Mouse (Mus musculus): ENCODE data around the gene Ythdf2. TPM values are rescaled to one million over a fixed set of nuclear protein-coding genes. Genes with fewer than 3 reads are reported as not detected.

The Ythdf2 gene
- 39.9 and 51.4 TPM in 2 replicates for polyA plus RNA-seq (2015; fragmentation: Nextera tagmentation; extraction: Ambion mirVana)

DNA sequence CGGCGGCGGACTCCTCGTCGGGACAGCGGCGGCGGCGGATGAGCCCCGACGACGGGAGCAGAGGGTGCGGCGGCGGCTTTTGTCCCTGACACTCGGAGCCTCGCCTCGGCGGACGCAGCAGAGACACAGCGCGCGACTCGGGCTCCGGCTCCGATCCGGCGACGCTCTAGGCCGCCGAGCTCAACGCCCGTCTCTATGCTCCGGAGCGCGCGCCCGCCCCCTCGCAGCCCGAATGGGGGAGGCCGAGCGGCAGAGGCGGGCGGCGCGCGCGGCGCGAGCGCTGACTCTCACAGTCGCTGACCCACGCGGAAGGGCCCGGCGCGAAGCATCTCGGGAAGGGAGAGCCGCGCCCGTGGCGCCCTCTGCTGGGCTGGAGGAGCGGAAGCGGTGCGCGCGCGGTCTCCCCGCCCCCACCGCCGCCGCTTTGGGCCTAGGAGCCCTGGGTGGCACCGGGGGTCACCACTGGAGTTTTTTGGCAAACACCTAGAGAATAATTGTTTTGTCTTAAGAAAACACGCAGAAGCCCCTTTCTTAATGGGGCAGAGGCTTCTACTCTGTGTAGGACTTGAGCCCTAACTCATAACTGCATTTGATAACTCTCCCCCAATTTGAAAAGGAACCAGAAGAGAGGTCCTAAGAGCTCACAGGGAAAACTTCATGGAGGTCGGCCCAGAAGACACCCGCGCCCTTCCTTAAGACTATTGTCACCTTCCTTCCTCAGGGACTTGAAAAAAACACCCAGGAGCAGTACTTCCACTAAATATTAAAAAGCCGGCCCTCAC, at the start of gene Ythdf2:
Ythdf2 (minus strand) TSS at position 351 of the 782 bp plus-strand sequence.

DNA sequence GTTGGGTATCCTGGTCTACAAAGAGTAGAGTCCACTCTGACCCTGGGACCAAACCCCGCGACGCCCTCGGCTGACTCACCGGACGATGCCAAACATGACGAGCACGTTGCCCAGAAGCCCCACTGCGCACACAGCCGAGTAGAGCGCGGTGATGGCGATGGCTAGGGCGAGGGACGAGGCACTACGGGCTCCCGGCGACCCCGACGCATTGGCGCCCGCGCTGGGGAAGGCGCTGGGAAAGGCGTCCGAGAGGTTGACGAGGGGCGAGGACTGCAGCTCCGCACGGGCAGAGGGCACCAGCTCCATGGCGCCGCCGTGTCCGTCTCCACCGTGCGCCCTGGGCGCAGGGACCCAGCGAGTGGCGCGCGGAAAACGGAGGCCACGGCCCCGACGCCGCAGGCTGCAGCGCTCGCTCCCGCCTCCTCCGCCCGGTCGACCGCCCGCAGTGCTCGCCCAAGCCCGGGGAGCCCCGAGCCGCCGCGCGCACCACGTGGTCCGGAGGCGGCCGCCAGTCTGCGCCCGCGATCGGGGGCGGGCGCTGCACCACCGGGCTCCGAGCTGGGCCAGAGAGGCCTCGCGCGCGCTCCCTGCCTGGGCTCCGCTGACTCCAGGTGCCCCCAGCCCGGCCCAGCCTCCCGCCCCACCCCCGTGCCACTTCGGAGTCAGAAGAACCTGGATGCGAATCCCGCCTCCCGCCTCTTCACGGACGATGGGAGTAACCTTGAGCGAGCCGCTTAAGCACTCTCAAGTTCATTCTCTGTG, 67.8 kb downstream of the Ythdf2 start, which contains the start of gene Oprd1:
Oprd1 (minus strand) TSS at position 407 of the 762 bp plus-strand sequence.

Small RNA genes within 50 kb of the gene (microRNA-seq; reads per million reads assigned to microRNA genes)
- not detected for gene Gm22033

Other genes starting within 250 kb of the Ythdf2 start
- 0.11 TPM in 1 of 2 replicates, not detected in the other for gene Gm10300, start 137.6 kb downstream of the Ythdf2 start, polyA plus RNA-seq (2015; fragmentation: Nextera tagmentation; extraction: Ambion mirVana)
- gene Epb41, start 137.0 kb downstream of the Ythdf2 start, polyA plus RNA-seq (2015; fragmentation: Nextera tagmentation; extraction: Ambion mirVana) = 25.3 and 32.7 TPM in 2 replicates
- gene Oprd1, start 67.8 kb downstream of the Ythdf2 start, polyA plus RNA-seq (2015; fragmentation: Nextera tagmentation; extraction: Ambion mirVana) = 0.07 TPM in 1 of 2 replicates, not detected in the other
- 14.2 and 15.8 TPM in 2 replicates for gene Gmeb1, start 49.3 kb upstream of the Ythdf2 start, polyA plus RNA-seq (2015; fragmentation: Nextera tagmentation; extraction: Ambion mirVana)
- gene Taf12, start 62.1 kb upstream of the Ythdf2 start, polyA plus RNA-seq (2015; fragmentation: Nextera tagmentation; extraction: Ambion mirVana) = 23.6 and 28.1 TPM in 2 replicates
- gene Rab42, start 91.1 kb upstream of the Ythdf2 start, polyA plus RNA-seq (2015; fragmentation: Nextera tagmentation; extraction: Ambion mirVana) = 2.1 and 2.6 TPM in 2 replicates
- gene Trnau1ap, start 117.2 kb upstream of the Ythdf2 start, polyA plus RNA-seq (2015; fragmentation: Nextera tagmentation; extraction: Ambion mirVana) = 55.9 and 58.2 TPM in 2 replicates
- gene Rcc1, start 141.3 kb upstream of the Ythdf2 start, polyA plus RNA-seq (2015; fragmentation: Nextera tagmentation; extraction: Ambion mirVana) = 22.0 and 23.5 TPM in 2 replicates
- 15.4 and 20.3 TPM in 2 replicates for gene Phactr4, start 210.2 kb upstream of the Ythdf2 start, polyA plus RNA-seq (2015; fragmentation: Nextera tagmentation; extraction: Ambion mirVana)

All from urinary bladder, postnatal 0 days (tissue).